Comparison of ENCODE assay signal across 20 mouse cellular contexts in genomic region chr4:97025446-97026040, GRCm38 (mm10).
DNase-seq lines count a peak whose midpoint lies in the region; ATAC-seq and TF ChIP-seq lines count a peak whose summit lies in the region.
"Had no signal": no experiment of that assay in that cellular context is flagged by ENCODE, and none has a peak within 500 bp of the region (broad histone marks: within the 10 kb centered on the region; RNA-seq: fewer than 3 reads in every experiment).

No protein-coding gene starts in this region.

- H3K4me2 ChIP-seq in limb, embryonic 13.5 days (replicated peaks), result no peak overlapping the region
- H3K4me2 ChIP-seq: heart, embryonic 13.5 days; midbrain, embryonic 13.5 days had no signal

- WGBS in limb, embryonic 13.5 days, result 57% methylated on average over 4 of the region's 4 CpGs
- WGBS in limb, embryonic 10.5 days, result 84% methylated on average over 4 of the region's 4 CpGs

- H3K9ac ChIP-seq in limb, embryonic 13.5 days, result no peak overlapping the region
- H3K9ac ChIP-seq: forebrain, postnatal 0 days; heart, embryonic 13.5 days; midbrain, embryonic 13.5 days had no signal

- peak; percentile 3 for DNase-seq in adrenal gland, postnatal 10 days
- DNase-seq in adrenal gland, adult 18-20 months (ENCODE audit: low spot score in 2 of 2), result no peak
- DNase-seq in limb, embryonic 10.5 days (ENCODE audit: low spot score), result no peak
- DNase-seq in Patski (ENCODE audit: low read depth, low spot score), result peak; percentile 88
- DNase-seq in lung, postnatal 14 days, result peak; percentile 5
- no peak for DNase-seq in frontal cortex, postnatal 14 days (ENCODE audit: low spot score in 2 of 2)
- no peak for DNase-seq in embryo, embryonic 10.5 days (ENCODE audit: low spot score)
- DNase-seq: adrenal gland, adult 8-10 months; cerebellum, adult 8-10 months; cerebellum, postnatal 36 days; forebrain, postnatal 0 days; heart, postnatal 14 days; kidney, postnatal 36 days had no signal

- H3K27ac ChIP-seq in limb, embryonic 13.5 days, result no peak overlapping the region
- H3K27ac ChIP-seq in limb, embryonic 10.5 days, result no peak overlapping the region
- H3K27ac ChIP-seq: heart, embryonic 13.5 days; hindbrain, postnatal 0 days; midbrain, embryonic 13.5 days; stomach, postnatal 0 days had no signal

- no peak overlapping the region for H3K4me3 ChIP-seq in limb, embryonic 13.5 days
- H3K4me3 ChIP-seq in limb, embryonic 10.5 days, result no peak overlapping the region
- H3K4me3 ChIP-seq: heart, embryonic 13.5 days; megakaryocyte, embryonic 14.5 days; midbrain, embryonic 13.5 days had no signal

- in situ Hi-C loops in Patski (cut with MboI; ENCODE audit: low pct_unique_long_range_greater_than_20kb), result no loop called here

- TF ChIP-seq CTCF in Patski (IDR thresholded peaks at IDR 0.05), result no peak

- ATAC-seq in limb, embryonic 13.5 days (ENCODE audit: low FRiP score, low read depth), result peak; percentile 44; the same call in 1 of the 2 replicates
- ATAC-seq in Patski, result peak; percentile 67
- ATAC-seq: forebrain, postnatal 0 days; hindbrain, postnatal 0 days; intestine, embryonic 16.5 days; midbrain, embryonic 13.5 days had no signal

- POLR2A ChIA-PET in Patski (lab: Charles Lee), result interaction anchor here (0.5 kb wide), 1 partner anchor 163 kb away, joined by 3 read pairs; no protein-coding TSS in a partner anchor

- no peaks in the 10 kb centered on the region for H3K36me3 ChIP-seq in limb, embryonic 13.5 days
- no peaks in the 10 kb centered on the region for H3K36me3 ChIP-seq in limb, embryonic 10.5 days
- H3K36me3 ChIP-seq: heart, embryonic 13.5 days; midbrain, embryonic 13.5 days had no signal

- no peaks in the 10 kb centered on the region for H3K4me1 ChIP-seq in limb, embryonic 13.5 days
- no peaks in the 10 kb centered on the region for H3K4me1 ChIP-seq in limb, embryonic 10.5 days
- H3K4me1 ChIP-seq: heart, embryonic 13.5 days; megakaryocyte, embryonic 14.5 days; midbrain, embryonic 13.5 days had no signal

- no peaks in the 10 kb centered on the region for H3K9me3 ChIP-seq in limb, embryonic 13.5 days
- no peaks in the 10 kb centered on the region for H3K9me3 ChIP-seq in limb, embryonic 10.5 days (replicated peaks)
- H3K9me3 ChIP-seq: heart, embryonic 13.5 days; megakaryocyte, embryonic 14.5 days; midbrain, embryonic 13.5 days had no signal

- CTCF ChIA-PET in Patski (lab: Charles Lee), result interaction anchor here (1.1 to 1.5 kb wide), 2 partner anchors 12 to 226 kb away, joined by 5 read pairs; no protein-coding TSS in a partner anchor

- no peaks in the 10 kb centered on the region for H3K27me3 ChIP-seq in limb, embryonic 13.5 days
- no peaks in the 10 kb centered on the region for H3K27me3 ChIP-seq in limb, embryonic 10.5 days (ENCODE audit: low read depth, poor library complexity, severe bottlenecking)
- H3K27me3 ChIP-seq in Patski, result no peaks in the 10 kb centered on the region
- H3K27me3 ChIP-seq: heart, embryonic 13.5 days; megakaryocyte, embryonic 14.5 days; midbrain, embryonic 13.5 days had no signal

Comparison
In these comparisons a context has a peak if more than half of its experiments do, and no peak if none do; other contexts are left out.
1. DNase-seq: peak in adrenal gland, postnatal 10 days (single experiment), Patski (single experiment) and lung, postnatal 14 days (single experiment); none in adrenal gland, adult 18-20 months (0 of 2), limb, embryonic 10.5 days (single experiment), frontal cortex, postnatal 14 days (0 of 2) and embryo, embryonic 10.5 days (single experiment).